Mouse (Mus musculus): Measurements from ENCODE around the gene Pmvk. TPM values are rescaled to one million over a fixed set of nuclear protein-coding genes. Genes with fewer than 3 reads are reported as not detected.

Pmvk gene
- polyA plus RNA-seq, 1 experiment from 2014 or later: 47.6 TPM

DNA sequence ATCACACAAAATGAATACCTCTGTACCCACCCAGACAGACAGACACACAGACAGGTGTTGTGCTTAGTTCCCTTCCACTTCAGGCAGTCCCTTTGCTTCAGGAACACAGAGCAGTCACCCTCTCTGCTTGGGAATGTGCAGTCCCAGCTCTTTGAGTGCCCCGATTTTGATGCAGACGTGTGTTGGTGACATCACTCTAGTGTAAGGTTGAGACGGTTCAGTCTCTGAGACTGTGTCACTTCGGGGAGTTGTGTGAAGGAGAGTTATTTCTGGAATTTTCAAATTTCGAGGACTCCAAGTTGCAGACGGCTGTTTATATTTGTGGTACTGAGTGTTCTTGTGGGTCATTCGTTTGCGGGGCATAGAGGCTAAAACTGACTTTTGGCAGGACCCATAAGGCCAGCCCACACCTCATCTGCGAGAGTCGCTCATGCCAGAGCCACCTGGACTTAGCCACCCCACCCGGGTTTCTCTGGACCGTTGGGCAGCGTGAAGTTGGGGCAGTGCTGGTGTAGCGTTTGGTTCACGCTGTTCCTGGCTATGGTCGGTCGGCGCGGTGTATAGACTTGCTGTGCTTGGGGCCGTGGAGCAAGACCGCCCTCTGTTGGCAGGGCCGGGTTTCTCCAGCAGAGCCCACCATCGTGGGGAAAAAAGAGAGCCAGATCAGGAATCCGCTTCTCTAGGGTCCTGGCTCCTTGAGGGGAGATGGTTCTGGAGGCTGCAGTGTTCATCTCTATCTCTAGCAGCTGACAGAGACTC is 30.6 kb downstream of the Pmvk start:
- H3K4me1 ChIP-seq: peaks cover 18% of the 10 kb centered on the region
- 0 out of 2 replicates have a peak, but pooled peaks cover 15% of the 10 kb centered on the region for H3K27me3 ChIP-seq (replicated peaks)
- no peaks in the 10 kb centered on the region for H3K36me3 ChIP-seq
- WGBS: 14% methylated on average over 24 of the region's 24 CpGs
- peak overlapping the region; percentile 21; the same call in 1 of the 2 replicates for H3K4me3 ChIP-seq
- no peak overlapping the region for H3K27ac ChIP-seq (replicated peaks)
- peak overlapping the region; percentile 57 for H3K4me2 ChIP-seq
- no peaks in the 10 kb centered on the region for H3K9me3 ChIP-seq
- H3K9ac ChIP-seq: 0 out of 2 replicates have a peak overlapping the region, but pooled peaks have one; percentile 47
- peak; percentile 54; the same call in 1 of the 2 replicates for ATAC-seq (ENCODE audit: extremely low read depth, insufficient number of reproducible peaks, low FRiP score, low TSS enrichment)

DNA sequence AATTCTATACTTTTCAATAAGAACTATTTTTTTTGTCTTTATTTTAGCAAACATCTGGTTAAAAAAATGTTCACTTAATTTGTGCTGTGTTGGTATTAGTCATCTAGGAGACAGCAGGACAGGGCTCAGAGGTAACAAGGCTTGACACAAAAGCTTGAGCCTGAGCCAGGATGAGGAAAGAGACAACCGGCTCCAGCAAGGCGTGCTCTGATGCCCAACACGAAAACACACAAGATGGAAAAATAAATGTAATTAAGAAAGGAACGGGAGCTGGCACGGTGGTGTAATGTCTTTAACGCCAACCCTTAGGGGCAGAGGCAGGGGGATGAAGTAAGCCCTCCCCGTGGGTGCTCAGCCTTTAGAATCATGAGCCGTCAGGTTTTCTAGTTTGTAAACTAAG is 31.8 kb downstream of the Pmvk start:
- Histone ChIP-seq H3K4me3 (no peak overlapping the region), H3K27me3 (replicated peaks) (0 out of 2 replicates have a peak, but pooled peaks cover 16% of the 10 kb centered on the region), H3K36me3 (no peaks in the 10 kb centered on the region), H3K4me2 (no peak overlapping the region), H3K9ac (no peak overlapping the region), H3K9me3 (no peaks in the 10 kb centered on the region), H3K4me1 (peaks cover 18% of the 10 kb centered on the region), H3K27ac (replicated peaks) (no peak overlapping the region)
- ATAC-seq (ENCODE audit: extremely low read depth, insufficient number of reproducible peaks, low FRiP score, low TSS enrichment): no peak
- 80% methylated on average over 8 of the region's 8 CpGs for WGBS

DNA sequence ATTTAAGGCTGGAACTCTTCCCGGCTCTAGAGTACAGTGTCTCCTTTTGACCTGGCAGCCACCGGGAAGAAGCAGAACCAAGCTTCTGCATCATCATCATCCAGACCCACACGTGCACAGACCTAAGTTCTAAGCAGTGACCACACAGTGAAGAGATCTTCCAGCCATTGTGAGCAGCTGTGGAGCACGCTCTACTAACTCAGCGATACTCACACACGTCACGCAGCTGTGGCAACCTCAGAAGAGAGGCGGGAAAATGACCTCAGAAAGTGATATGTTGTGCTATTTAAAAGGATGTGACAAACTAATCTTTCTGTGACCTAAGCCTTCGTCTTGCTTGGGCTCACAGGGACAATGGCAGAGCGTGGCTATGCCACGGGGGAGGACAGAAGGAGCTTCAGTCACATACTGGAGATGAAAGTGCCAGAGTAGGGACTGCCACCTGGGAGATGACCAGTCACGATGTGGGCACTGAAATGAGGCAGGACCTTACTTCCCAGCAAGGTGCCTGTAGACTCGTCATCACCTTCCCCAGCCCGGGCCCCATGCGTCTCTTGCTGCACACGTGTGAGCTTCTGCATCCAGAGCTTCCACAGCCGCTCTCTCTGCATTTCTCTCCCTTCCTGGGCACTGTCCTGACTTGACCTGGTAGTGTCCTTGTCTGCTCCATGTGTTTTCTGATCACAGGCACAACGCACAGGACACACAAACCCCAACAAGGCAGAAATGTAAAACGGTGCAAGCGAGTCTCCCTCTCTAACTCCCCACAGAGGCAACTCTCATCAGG is 32.8 kb downstream of the Pmvk start:
- no peak for ATAC-seq (ENCODE audit: extremely low read depth, insufficient number of reproducible peaks, low FRiP score, low TSS enrichment)
- 0 out of 2 replicates have a peak, but pooled peaks cover 16% of the 10 kb centered on the region for H3K27me3 ChIP-seq (replicated peaks)
- H3K4me3 ChIP-seq: no peak overlapping the region
- H3K4me2 ChIP-seq: no peak overlapping the region
- H3K36me3 ChIP-seq: no peaks in the 10 kb centered on the region
- no peaks in the 10 kb centered on the region for H3K9me3 ChIP-seq
- WGBS: 46% methylated on average over 20 of the region's 20 CpGs
- 0 out of 2 replicates have a peak overlapping the region, but pooled peaks have one; percentile 1 for H3K9ac ChIP-seq
- H3K4me1 ChIP-seq: peaks cover 18% of the 10 kb centered on the region
- H3K27ac ChIP-seq (replicated peaks): no peak overlapping the region

DNA sequence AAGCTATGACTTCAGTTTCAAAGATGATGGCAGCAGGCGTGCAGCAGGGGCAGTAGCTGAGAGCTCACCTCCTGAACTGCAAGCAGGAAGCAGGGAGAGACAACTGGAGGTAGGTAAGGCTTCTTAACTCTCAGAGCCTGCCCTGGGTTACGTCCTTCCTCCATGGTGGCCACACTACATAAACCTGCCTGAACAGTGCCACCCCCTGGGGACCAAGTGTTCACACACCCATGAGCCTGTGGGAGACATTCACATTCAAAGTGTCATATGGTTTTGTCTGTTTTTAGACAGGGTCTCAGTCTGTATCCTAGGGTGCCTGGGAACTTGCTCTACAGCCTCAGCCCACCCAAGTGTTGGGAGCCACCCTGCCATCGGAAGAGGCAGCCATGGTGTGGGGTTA is 36.4 kb downstream of the Pmvk start:
- Histone ChIP-seq H3K27me3 (replicated peaks) (0 out of 2 replicates have a peak, but pooled peaks cover 16% of the 10 kb centered on the region), H3K27ac (replicated peaks) (no peak overlapping the region), H3K9me3 (no peaks in the 10 kb centered on the region), H3K4me1 (peaks cover 18% of the 10 kb centered on the region), H3K36me3 (no peaks in the 10 kb centered on the region), H3K4me2 (no peak overlapping the region), H3K4me3 (no peak overlapping the region), H3K9ac (no peak overlapping the region)
- ATAC-seq (ENCODE audit: extremely low read depth, insufficient number of reproducible peaks, low FRiP score, low TSS enrichment): no peak
- WGBS: 76% methylated on average over 3 of the region's 3 CpGs

DNA sequence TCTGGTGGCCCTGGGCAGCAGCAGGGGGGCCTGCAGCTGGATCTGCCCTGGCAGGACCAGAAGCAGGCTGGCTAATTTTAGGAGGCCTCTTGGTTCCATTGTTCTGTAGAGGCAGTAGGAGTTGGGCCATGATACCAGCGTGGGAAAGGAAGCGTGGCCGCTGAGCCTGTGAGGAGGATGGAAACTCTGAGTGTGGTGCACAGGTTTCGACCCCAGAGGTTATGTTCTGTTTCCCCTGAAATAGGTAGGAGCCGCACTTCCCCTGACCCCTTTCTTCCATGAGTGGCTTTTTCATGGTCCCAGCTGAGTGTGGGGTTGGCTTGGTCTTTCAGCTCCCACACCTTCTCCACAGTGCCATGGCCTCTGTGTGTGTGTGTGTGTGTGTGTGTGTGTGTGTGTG is 37.2 kb downstream of the Pmvk start:
- Histone ChIP-seq H3K36me3 (no peaks in the 10 kb centered on the region), H3K27ac (replicated peaks) (no peak overlapping the region), H3K4me3 (no peak overlapping the region), H3K27me3 (replicated peaks) (0 out of 2 replicates have a peak, but pooled peaks cover 16% of the 10 kb centered on the region), H3K9me3 (no peaks in the 10 kb centered on the region), H3K4me2 (no peak overlapping the region), H3K9ac (no peak overlapping the region), H3K4me1 (peaks cover 18% of the 10 kb centered on the region)
- WGBS: 71% methylated on average over 5 of the region's 5 CpGs
- ATAC-seq (ENCODE audit: extremely low read depth, insufficient number of reproducible peaks, low FRiP score, low TSS enrichment): no peak

DNA sequence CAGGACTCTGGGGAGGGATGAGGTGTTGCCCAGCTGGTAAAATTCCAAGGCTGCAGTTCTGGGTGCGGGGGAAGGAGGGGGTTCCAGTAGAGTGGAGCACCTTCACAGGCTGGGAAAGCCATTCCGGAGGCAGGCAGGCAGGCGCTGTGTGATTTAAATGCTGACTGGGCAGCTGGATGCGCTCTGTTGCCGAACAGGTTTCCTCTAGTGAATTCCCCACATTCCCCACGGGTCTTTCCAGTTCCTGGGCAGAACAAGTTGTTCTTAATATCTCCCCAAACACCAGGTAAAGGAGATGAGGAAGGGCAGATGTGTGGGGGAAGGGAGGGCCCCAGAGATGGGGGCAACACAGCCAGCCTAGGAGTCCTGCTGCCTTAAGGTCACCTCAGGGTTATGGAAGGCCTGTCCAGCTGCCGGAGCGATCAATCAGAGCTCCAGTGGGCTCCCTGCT is 38.4 kb downstream of the Pmvk start:
- H3K4me1 ChIP-seq: 0 out of 2 replicates have a peak, but pooled peaks cover 7% of the 10 kb centered on the region
- H3K9ac ChIP-seq: no peak overlapping the region
- no peaks in the 10 kb centered on the region for H3K9me3 ChIP-seq
- no peak overlapping the region for H3K4me2 ChIP-seq
- H3K36me3 ChIP-seq: no peaks in the 10 kb centered on the region
- ATAC-seq (ENCODE audit: extremely low read depth, insufficient number of reproducible peaks, low FRiP score, low TSS enrichment): no peak
- no peak overlapping the region for H3K27ac ChIP-seq (replicated peaks)
- 51% methylated on average over 8 of the region's 8 CpGs for WGBS
- no peak overlapping the region for H3K4me3 ChIP-seq
- 0 out of 2 replicates have a peak, but pooled peaks cover 7% of the 10 kb centered on the region for H3K27me3 ChIP-seq (replicated peaks)

DNA sequence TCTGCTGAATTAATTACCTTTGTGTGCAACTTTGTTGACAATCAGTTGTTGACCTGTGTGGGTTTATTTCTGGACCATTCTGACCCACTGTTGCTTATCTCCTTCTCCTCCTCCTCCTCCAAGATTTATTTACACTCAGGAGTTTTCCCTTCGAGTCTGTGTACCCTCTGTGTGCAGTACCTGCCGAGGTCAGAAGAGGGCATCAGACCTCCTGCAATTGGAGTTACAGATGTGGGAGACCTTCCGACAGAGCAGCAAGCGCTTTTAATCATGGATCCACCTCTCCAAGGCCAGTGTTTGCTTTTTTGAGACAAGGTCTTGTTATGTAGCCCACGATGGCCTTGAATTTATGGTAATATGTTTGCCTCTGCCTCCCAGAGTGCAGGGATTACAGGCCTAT is 40.3 kb downstream of the Pmvk start:
- H3K4me1 ChIP-seq: 0 out of 2 replicates have a peak, but pooled peaks cover 4% of the 10 kb centered on the region
- no peak overlapping the region for H3K4me3 ChIP-seq
- H3K4me2 ChIP-seq: no peak overlapping the region
- H3K9me3 ChIP-seq: no peaks in the 10 kb centered on the region
- 81% methylated on average over 5 of the region's 5 CpGs for WGBS
- 0 out of 2 replicates have a peak, but pooled peaks cover 4% of the 10 kb centered on the region for H3K27me3 ChIP-seq (replicated peaks)
- no peak overlapping the region for H3K27ac ChIP-seq (replicated peaks)
- H3K36me3 ChIP-seq: no peaks in the 10 kb centered on the region
- H3K9ac ChIP-seq: no peak overlapping the region
- ATAC-seq (ENCODE audit: extremely low read depth, insufficient number of reproducible peaks, low FRiP score, low TSS enrichment): no peak

DNA sequence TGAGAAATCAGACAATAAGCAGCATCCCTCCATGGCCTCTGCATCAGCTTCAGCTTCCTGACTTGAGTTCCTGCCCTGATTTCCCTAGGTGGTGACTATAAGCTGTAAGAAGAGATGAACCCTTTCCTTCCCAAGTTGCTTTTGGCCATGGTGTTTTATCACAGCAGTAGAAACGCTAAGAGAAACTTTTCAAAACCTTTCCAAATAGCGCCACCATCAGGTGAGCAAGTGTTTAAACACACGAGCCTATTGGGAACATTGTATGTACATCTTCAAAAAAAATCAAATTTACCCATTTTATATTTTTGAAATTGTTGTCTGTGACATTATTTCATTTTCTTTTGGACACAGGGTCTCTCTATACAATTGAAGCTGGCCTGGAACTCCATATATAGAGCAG is 42.0 kb downstream of the Pmvk start:
- Histone ChIP-seq H3K4me3 (no peak overlapping the region), H3K27ac (replicated peaks) (no peak overlapping the region), H3K4me1 (0 out of 2 replicates have a peak, but pooled peaks cover 4% of the 10 kb centered on the region), H3K27me3 (replicated peaks) (no peaks in the 10 kb centered on the region), H3K9me3 (no peaks in the 10 kb centered on the region), H3K9ac (no peak overlapping the region), H3K36me3 (no peaks in the 10 kb centered on the region), H3K4me2 (no peak overlapping the region)
- ATAC-seq (ENCODE audit: extremely low read depth, insufficient number of reproducible peaks, low FRiP score, low TSS enrichment): no peak
- 61% methylated on average over 3 of the region's 3 CpGs for WGBS

DNA sequence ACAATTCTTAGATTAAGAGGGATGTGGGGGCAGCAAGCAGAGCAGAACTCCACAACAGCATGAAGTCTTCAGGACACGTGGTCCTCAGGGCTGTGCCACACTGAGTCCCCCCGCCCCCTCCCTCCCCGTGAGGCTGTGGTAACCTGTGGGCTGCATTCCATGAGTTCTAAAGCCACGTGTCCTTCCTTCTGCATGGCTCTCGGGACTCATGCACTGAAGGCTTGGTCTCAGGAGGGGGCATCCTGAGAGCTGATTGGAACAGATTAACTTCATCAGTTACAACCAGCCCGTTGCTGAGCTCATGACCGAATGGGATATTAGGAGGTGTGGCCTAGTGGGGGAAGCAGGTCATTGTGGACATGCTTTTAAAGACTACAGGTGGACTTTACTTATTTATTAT is 45.4 kb downstream of the Pmvk start:
- H3K4me2 ChIP-seq: no peak overlapping the region
- H3K27me3 ChIP-seq (replicated peaks): peaks cover 10% of the 10 kb centered on the region; the same call in 1 of the 2 replicates
- H3K27ac ChIP-seq (replicated peaks): no peak overlapping the region
- 41% methylated on average over 7 of the region's 7 CpGs for WGBS
- no peaks in the 10 kb centered on the region for H3K36me3 ChIP-seq
- no peak for ATAC-seq (ENCODE audit: extremely low read depth, insufficient number of reproducible peaks, low FRiP score, low TSS enrichment)
- no peaks in the 10 kb centered on the region; the same call in 1 of the 2 replicates for H3K9me3 ChIP-seq
- no peak overlapping the region for H3K9ac ChIP-seq
- H3K4me1 ChIP-seq: no peaks in the 10 kb centered on the region
- no peak overlapping the region for H3K4me3 ChIP-seq

DNA sequence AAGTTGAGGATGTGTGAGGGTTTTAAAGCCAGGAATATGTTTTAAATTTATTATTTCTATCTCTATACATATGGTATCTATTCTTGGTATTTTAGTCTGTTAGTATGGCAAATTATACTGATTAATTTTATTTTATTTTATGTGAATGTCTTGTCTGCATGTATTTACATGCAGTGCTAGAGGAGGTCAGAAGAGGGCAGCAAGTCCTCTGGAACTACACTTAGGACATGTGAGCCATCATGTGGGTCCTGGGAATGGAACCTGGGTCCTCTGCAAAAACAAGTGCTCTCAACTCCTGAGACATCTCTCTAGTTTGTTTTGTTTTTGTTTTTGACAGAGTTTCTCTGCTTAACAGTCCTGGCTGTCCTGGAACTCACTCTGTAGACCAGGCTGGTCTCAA is 47.1 kb downstream of the Pmvk start:
- Histone ChIP-seq H3K36me3 (no peaks in the 10 kb centered on the region), H3K4me3 (no peak overlapping the region), H3K9ac (no peak overlapping the region), H3K4me2 (no peak overlapping the region), H3K27me3 (replicated peaks) (peaks cover 26% of the 10 kb centered on the region), H3K4me1 (no peaks in the 10 kb centered on the region), H3K27ac (replicated peaks) (no peak overlapping the region), H3K9me3 (no peaks in the 10 kb centered on the region; the same call in 1 of the 2 replicates)
- no peak for ATAC-seq (ENCODE audit: extremely low read depth, insufficient number of reproducible peaks, low FRiP score, low TSS enrichment)

DNA sequence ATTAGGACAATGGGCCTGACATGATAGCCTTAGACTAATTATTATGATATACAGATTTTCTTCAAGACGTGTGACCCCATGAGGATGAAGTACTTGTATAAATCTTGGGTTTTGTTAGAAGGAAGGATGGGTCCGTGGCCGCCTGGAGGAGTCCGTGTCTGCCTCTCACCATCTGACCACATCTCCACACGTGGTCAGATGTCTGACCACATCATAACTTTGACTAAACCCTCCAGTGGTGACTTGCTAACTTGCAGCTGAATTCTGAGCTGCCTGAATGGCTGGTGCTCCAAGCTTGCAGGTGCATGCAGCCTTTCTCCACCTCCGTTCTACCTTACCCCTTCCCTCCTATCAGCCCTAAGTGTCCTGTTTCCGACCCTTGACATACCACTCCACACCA is 48.2 kb downstream of the Pmvk start:
- Histone ChIP-seq H3K9ac (no peak overlapping the region), H3K9me3 (no peaks in the 10 kb centered on the region; the same call in 1 of the 2 replicates), H3K27me3 (replicated peaks) (peaks cover 37% of the 10 kb centered on the region), H3K27ac (replicated peaks) (no peak overlapping the region), H3K4me2 (no peak overlapping the region), H3K4me3 (no peak overlapping the region), H3K36me3 (no peaks in the 10 kb centered on the region), H3K4me1 (no peaks in the 10 kb centered on the region)
- no peak for ATAC-seq (ENCODE audit: extremely low read depth, insufficient number of reproducible peaks, low FRiP score, low TSS enrichment)
- WGBS: 68% methylated on average over 7 of the region's 7 CpGs
